Comparison of ENCODE assay signal across 7 mouse cellular contexts in genomic region chr12:23189110-23189509, GRCm38 (mm10).
DNase-seq lines count a peak whose midpoint lies in the region; ATAC-seq and TF ChIP-seq lines count a peak whose summit lies in the region.
"Not testable (repeated sequence)": the region's sequence is repeated elsewhere in the genome, so short reads cannot be mapped to it uniquely, and the experiment has no call there.

No protein-coding gene starts in this region.

- peak overlapping the region; percentile 53 for H3K4me2 ChIP-seq in forebrain, embryonic 13.5 days
- peak overlapping the region; percentile 59 for H3K4me2 ChIP-seq in heart, embryonic 16.5 days (ENCODE audit: low read depth, low read length)
- H3K4me2 ChIP-seq in intestine, embryonic 16.5 days (ENCODE audit: low read depth, low read length) = peak overlapping the region; percentile 48
- H3K4me2 ChIP-seq in limb, embryonic 14.5 days (replicated peaks; ENCODE audit: low read depth, low read length, severe bottlenecking) = peak overlapping the region; percentile 40
- H3K4me2 ChIP-seq in midbrain, embryonic 12.5 days (replicated peaks) = peak overlapping the region; percentile 47

- not testable (repeated sequence) for H3K4me1 ChIP-seq in forebrain, embryonic 13.5 days; heart, embryonic 16.5 days (ENCODE audit: control insufficient read depth, insufficient read depth, low read length); intestine, embryonic 16.5 days (ENCODE audit: control insufficient read depth, insufficient read depth, low read length); limb, embryonic 14.5 days (ENCODE audit: control insufficient read depth, insufficient read depth, low read length); midbrain, embryonic 12.5 days

- 2% methylated on average over 45 of the region's 50 CpGs for WGBS in forebrain, embryonic 13.5 days
- under 1% methylated on average over 45 of the region's 50 CpGs for WGBS in heart, embryonic 16.5 days
- 1% methylated on average over 41 of the region's 50 CpGs for WGBS in intestine, embryonic 16.5 days
- WGBS in limb, embryonic 14.5 days = 0% methylated on average over 20 of the region's 50 CpGs
- WGBS in midbrain, embryonic 12.5 days = 4% methylated on average over 30 of the region's 50 CpGs

- peak overlapping the region; percentile 45 for H3K9ac ChIP-seq in forebrain, embryonic 13.5 days
- H3K9ac ChIP-seq in heart, embryonic 16.5 days (ENCODE audit: low read length) = peak overlapping the region; percentile 61
- peak overlapping the region; percentile 49 for H3K9ac ChIP-seq in intestine, embryonic 16.5 days (ENCODE audit: low read depth, low read length)
- peak overlapping the region; percentile 56 for H3K9ac ChIP-seq in limb, embryonic 14.5 days (ENCODE audit: low read depth, low read length, severe bottlenecking)
- H3K9ac ChIP-seq in midbrain, embryonic 12.5 days (replicated peaks) = not testable (repeated sequence)

- TF ChIP-seq POLR2A in brain, embryonic 14.5 days (IDR thresholded peaks at IDR 0.05; ENCODE audit: borderline replicate concordance, extremely low read depth, insufficient read depth, insufficient read length, poor library complexity, severe bottlenecking); limb, embryonic 14.5 days (IDR thresholded peaks at IDR 0.05; ENCODE audit: borderline replicate concordance, extremely low read depth, insufficient read depth, insufficient read length): not testable (repeated sequence)

- not testable (repeated sequence) for TF ChIP-seq CTCF in brain, embryonic 14.5 days (IDR thresholded peaks at IDR 0.05; ENCODE audit: borderline replicate concordance, extremely low read depth, insufficient read depth, insufficient read length)

- H3K27me3 ChIP-seq in forebrain, embryonic 13.5 days; heart, embryonic 16.5 days (ENCODE audit: control insufficient read depth, insufficient read depth, low read length); intestine, embryonic 16.5 days (replicated peaks; ENCODE audit: control insufficient read depth, insufficient read depth, low read length); limb, embryonic 14.5 days (ENCODE audit: control insufficient read depth, insufficient read depth, low read length); midbrain, embryonic 12.5 days: not testable (repeated sequence)

- H3K9me3 ChIP-seq in forebrain, embryonic 13.5 days (replicated peaks); heart, embryonic 16.5 days (replicated peaks; ENCODE audit: control insufficient read depth, low read length); intestine, embryonic 16.5 days (ENCODE audit: control insufficient read depth, low read length); limb, embryonic 14.5 days (ENCODE audit: control insufficient read depth, low read length); midbrain, embryonic 12.5 days: not testable (repeated sequence)

- peak overlapping the region; percentile 44 for H3K4me3 ChIP-seq in forebrain, embryonic 13.5 days
- peak overlapping the region; percentile 51 for H3K4me3 ChIP-seq in heart, embryonic 16.5 days (ENCODE audit: low read length)
- peak overlapping the region; percentile 50 for H3K4me3 ChIP-seq in intestine, embryonic 16.5 days (ENCODE audit: low read length)
- peak overlapping the region; percentile 43 for H3K4me3 ChIP-seq in limb, embryonic 14.5 days (replicated peaks; ENCODE audit: low read length)
- peak overlapping the region; percentile 45 for H3K4me3 ChIP-seq in midbrain, embryonic 12.5 days

- not testable (repeated sequence) for H3K36me3 ChIP-seq in forebrain, embryonic 13.5 days (ENCODE audit: poor library complexity, severe bottlenecking); heart, embryonic 16.5 days (ENCODE audit: control insufficient read depth, insufficient read depth); intestine, embryonic 16.5 days (ENCODE audit: control insufficient read depth, insufficient read depth, low read length); limb, embryonic 14.5 days (ENCODE audit: control insufficient read depth, insufficient read depth, low read length); midbrain, embryonic 12.5 days

- DNase-seq in brain, embryonic 14.5 days (ENCODE audit: low read depth) = peak; percentile 0
- DNase-seq in limb, embryonic 14.5 days (ENCODE audit: low spot score) = not testable (repeated sequence)
- DNase-seq in right cerebral cortex, postnatal 4 days = peak; percentile 1

- not testable (repeated sequence) for H3K27ac ChIP-seq in forebrain, embryonic 13.5 days; heart, embryonic 16.5 days (ENCODE audit: low read length); intestine, embryonic 16.5 days (ENCODE audit: low read length); limb, embryonic 14.5 days (replicated peaks; ENCODE audit: low read depth, low read length); midbrain, embryonic 12.5 days (replicated peaks)

- not testable (repeated sequence) for ATAC-seq in forebrain, embryonic 13.5 days; heart, embryonic 16.5 days (replicated peaks; ENCODE audit: extremely low read depth, insufficient read depth, low FRiP score); midbrain, embryonic 12.5 days (ENCODE audit: low FRiP score, low read depth)
- peak; percentile 79 for ATAC-seq in intestine, embryonic 16.5 days
- 0 out of 2 replicates have a peak, but pooled peaks have one; percentile 30 for ATAC-seq in limb, embryonic 14.5 days (ENCODE audit: low FRiP score, low read depth)
